Mouse (Mus musculus) gastrocnemius, adult 2 months (tissue): ENCODE measurements around the gene Camk1d. TPM values are rescaled to one million over a fixed set of nuclear protein-coding genes. Genes with fewer than 3 reads are reported as not detected.
A peak's percentile ranks its signal among the peaks of the same experiment; 100 is the strongest.

Source experiments
- DNase-seq: peaks from one replicate; pipeline ENCODE4 v3.0.0; 2022
- H3K27ac ChIP-seq: fragments of 200-600 bp; 2 replicates; pipeline ENCODE4 v1.8.1; 2022; ENCODE audit warnings: mild to moderate bottlenecking
- H3K4me3 ChIP-seq: fragments of 200-600 bp; 2 replicates; pipeline ENCODE4 v1.8.1; 2022; ENCODE audit warnings: mild to moderate bottlenecking, moderate library complexity
- CTCF ChIP-seq: fragments of 200-600 bp; IDR thresholded peaks from 2 replicates; pipeline ENCODE4 v1.8.1; 2022; ENCODE audit warnings: antibody characterized with exemption, mild to moderate bottlenecking, moderate library complexity
- intact Hi-C: fragments of 180-260 bp; cut with DNase I; formaldehyde crosslinking; loops from one replicate; pipeline ENCODE4 v1.15.1; 2025
- total RNA-seq, 2 experiments: library from RNA; stranded (reverse); gene quantifications; 2 replicates each; pipeline ENCODE4 v1.2.3; 2021

Camk1d gene
- total RNA-seq, 2 experiments from 2014 or later, result 1.6 TPM

DNA sequence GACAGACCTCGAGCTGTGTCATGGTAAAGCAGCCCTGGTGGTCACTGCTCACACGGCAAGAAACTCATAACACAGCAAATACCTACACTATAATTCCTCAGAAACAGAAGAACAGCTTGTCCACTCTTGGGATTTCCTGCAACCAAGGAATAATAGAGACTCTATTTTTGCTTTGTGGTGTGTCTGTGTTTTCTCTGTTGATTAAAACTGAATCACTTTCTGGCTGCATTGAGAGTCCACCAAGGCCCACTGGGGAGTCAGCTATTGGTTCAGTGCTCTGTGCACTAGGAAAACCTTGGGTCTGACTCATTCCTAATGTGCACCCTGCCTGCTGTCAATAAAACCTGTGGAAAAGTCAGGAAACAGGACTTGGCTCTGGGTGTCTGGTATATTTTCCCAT, 68.7 kb downstream of the Camk1d start:
- H3K27ac ChIP-seq, result no peak overlapping the region
- TF ChIP-seq CTCF, result no peak
- intact Hi-C loops, result no loop called here
- peak; percentile 39 for DNase-seq
- no peak overlapping the region for H3K4me3 ChIP-seq

DNA sequence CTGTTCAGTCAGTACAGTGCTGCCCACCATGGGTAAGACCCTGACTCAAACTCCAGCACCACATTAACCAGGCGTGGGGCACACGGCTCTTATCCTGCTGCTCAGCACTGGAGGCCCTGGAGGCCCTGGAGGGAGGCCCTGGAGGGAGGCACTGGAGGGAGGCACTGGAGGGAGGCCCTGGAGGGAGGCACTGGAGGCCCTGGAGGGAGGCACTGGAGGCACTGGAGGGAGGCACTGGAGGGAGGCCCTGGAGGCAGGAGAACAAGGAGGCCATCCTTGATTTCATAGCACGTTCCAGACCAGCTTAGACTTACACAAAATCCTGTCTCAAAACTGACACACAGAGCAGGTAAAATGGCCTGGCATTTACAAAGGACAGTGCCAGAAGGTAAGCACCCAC, 70.4 kb downstream of the Camk1d start:
- intact Hi-C loops, result no loop called here
- Histone ChIP-seq H3K27ac (no peak overlapping the region), H3K4me3 (no peak overlapping the region)
- no peak for TF ChIP-seq CTCF
- no peak for DNase-seq

DNA sequence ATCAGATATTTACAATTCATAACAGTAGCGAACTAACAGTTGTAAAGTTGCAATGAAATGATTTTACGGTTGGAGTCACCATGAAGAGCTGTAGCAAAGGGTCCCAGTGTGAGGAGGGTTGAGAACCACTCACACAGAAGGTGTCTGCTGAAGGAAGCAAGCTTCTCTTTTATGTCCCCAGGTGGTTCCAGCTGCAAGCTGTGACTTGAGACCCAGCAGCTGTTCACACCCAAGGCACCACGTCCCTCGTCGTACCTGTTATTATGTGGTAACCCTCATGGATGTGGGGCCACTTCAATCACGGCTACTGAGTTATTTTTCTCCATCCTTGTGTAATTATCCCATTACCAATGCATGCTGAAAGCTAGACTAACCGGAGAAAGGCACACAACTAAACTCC, 71.1 kb downstream of the Camk1d start:
- intact Hi-C loops, result no loop called here
- H3K27ac ChIP-seq, result no peak overlapping the region
- no peak overlapping the region for H3K4me3 ChIP-seq
- DNase-seq, result no peak
- no peak for TF ChIP-seq CTCF

DNA sequence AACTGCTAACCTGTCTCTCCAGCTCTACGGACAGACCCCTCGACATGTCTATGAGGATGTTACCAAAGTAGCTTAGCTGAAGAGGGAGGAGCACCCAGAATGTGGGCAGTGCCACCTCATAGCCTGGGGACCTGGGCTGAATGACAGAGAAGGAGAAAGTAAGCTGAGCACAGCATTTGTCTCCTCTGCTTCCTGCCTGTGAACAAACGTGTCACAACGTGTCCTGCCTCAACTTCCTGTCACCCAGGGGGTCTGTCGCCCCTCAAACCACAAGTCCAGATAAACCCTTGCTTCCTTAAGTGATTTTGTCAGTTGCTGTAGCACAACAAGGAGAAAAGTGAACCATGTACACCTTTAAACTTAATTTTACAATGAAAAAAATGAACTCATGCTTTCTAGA, 71.7 kb downstream of the Camk1d start:
- no peak for DNase-seq

DNA sequence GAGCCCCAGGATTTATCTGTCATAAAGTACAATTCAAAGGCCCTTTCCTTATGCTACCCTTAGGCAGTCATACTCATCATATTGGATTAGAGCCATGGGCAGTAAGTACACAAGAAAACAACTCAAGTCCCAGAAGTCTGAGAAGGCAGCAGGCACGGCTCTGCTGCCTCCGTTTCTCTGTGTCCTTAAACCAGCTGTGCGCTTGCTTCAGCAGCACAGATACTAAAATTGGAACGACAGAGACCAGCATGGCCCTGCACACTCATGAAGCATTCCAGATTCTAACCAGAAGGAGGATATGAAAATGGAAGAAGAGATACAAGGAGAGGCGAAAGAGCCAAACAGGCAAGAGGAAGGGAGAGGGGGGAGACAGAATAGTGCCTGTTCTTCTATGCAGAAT, 72.6 kb downstream of the Camk1d start:
- intact Hi-C loops, result no loop called here
- TF ChIP-seq CTCF, result no peak
- Histone ChIP-seq H3K4me3 (no peak overlapping the region), H3K27ac (no peak overlapping the region)
- no peak for DNase-seq

More for the DNA sequence above, 71.7 kb downstream of the Camk1d start:
- TF ChIP-seq CTCF, result no peak
- Histone ChIP-seq H3K4me3 (no peak overlapping the region), H3K27ac (no peak overlapping the region)
- intact Hi-C loops, result no loop called here

DNA sequence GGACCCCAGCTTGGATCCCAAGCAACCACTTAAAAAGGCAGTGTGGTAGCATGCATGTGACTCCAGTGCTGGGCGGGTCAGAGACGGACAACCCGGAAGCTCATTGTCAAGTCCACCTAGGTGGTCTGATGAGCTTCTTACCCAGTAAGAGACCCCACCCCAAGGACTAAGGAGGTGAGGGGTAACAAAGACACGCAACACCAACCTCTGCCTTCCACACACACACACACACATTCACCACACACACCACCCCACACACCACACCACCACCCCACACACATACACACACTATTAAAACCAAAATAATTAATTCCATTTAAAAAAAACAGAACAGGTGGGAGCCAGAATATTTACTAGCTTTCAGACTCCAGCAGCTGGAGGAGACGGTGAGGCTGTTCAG, 73.7 kb downstream of the Camk1d start:
- TF ChIP-seq CTCF, result no peak
- no peak for DNase-seq
- no peak overlapping the region for H3K4me3 ChIP-seq
- no peak overlapping the region for H3K27ac ChIP-seq
- intact Hi-C loops, result no loop called here

DNA sequence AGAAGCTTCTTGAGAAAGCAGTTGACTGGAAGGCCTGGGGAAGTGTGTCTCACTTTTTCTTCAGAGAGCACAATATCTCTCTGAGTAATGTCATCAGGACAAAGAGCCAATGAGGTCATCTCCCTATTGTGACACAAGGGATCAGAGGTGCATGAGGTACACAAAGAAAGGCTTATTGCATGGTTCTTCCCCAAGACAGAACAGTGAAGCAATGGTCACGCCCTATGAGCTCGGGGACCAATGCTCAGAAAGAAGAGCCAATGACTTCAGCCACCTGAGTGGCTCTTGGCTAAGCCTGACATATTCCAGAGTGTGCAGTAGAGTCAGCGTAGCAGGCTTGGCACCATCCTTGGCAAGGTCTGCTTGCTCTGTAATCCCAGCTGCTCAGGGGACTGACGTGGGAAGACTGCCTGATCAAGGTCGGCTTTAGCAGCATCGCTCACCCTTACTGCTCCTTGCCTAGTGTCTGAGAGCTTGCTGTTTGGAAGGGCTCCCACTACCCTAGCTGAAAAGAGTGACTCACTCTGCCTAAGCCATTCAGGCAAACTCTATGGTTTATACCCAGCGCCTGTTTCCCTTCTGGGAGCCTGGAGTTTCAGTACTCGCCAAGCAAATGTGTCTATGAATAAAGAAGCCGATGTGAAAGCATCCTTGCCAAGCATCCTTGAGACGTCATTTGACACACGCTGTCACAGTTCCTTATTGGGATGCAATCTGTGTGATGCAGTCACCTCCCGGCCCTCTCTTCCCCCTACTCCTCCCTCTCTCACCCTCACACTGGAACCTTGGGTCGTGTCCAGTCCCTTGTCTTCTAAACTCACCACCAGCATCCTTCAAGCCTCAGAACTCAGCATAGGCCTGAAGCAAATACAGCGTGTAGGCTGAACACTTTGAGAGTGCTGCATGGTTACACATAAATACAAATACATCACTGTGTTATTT, 77.2 kb downstream of the Camk1d start:
- DNase-seq, result peak; percentile 41
- intact Hi-C loops, result no loop called here
- Histone ChIP-seq H3K27ac (no peak overlapping the region), H3K4me3 (no peak overlapping the region)
- TF ChIP-seq CTCF, result no peak

DNA sequence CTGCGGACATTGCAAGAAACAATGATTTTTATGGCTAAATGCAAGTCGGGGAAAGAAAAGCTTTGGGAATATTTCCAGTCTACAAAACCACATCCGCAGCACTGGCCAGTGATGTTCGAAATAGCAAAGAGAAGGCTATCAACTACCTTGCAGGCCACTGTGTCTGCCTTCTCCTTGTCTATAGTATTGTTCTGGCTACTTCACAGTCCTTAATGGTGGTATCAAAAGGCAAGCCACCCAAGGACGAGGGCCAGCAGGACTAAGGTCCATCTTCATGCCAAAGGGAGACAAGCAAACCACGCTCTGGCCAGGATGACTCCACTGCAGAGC, 82.0 kb downstream of the Camk1d start:
- Histone ChIP-seq H3K27ac (no peak overlapping the region), H3K4me3 (no peak overlapping the region)
- DNase-seq, result no peak
- no peak for TF ChIP-seq CTCF
- intact Hi-C loops, result no loop called here

DNA sequence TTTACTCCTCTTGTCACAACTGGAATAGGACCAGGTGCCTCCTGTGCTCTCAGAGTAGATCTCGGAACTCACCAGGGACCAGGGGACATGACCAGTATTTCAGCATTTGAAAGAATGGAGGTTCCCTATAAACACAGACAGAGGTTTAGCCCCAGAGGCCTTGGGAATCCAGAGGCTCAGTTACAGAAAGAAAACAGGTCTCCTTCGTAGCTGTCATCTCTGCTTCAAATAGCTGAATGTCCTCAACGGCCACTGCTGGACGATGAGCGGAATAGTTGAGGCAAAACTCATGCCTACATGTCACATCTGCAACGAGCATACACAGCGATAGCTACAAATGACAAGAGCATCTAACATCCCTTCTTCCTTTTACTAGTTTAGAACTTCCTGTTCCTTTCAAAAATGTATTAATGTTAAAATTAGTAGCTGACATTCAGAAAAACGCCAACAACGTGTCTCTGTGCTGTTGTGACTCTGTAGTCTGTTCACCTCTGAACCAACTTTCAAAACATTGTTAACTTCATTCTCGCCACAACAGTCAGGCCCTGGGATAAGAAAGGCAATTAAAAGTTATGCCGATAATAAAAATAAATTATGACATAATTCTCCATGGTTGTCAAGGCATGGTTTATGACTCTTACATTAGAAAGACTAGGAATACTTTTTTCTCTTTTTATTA, 82.5 kb downstream of the Camk1d start:
- H3K4me3 ChIP-seq, result no peak overlapping the region
- intact Hi-C loops, result no loop called here
- TF ChIP-seq CTCF, result no peak
- H3K27ac ChIP-seq, result no peak overlapping the region
- no peak for DNase-seq

DNA sequence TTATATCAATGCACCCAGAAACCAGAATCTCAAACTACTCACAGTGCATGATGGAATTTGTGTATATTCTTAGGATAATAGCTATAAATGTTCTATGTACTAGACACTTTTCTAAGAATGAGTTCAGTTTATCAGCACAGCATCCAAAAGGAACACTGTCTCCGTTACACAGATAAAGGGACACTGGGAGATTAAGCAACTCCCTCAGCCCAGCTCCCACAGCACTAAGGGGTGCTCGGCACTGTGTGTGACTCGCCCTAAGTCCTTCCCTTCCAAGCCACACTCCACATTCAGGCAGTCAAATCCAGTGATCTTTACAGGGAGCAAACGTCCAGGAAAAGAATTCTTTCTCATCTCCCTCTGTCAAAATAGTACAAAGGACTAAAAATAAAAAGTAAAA, 83.6 kb downstream of the Camk1d start:
- intact Hi-C loops, result no loop called here
- no peak for DNase-seq
- no peak overlapping the region for H3K4me3 ChIP-seq
- no peak for TF ChIP-seq CTCF
- H3K27ac ChIP-seq, result no peak overlapping the region

DNA sequence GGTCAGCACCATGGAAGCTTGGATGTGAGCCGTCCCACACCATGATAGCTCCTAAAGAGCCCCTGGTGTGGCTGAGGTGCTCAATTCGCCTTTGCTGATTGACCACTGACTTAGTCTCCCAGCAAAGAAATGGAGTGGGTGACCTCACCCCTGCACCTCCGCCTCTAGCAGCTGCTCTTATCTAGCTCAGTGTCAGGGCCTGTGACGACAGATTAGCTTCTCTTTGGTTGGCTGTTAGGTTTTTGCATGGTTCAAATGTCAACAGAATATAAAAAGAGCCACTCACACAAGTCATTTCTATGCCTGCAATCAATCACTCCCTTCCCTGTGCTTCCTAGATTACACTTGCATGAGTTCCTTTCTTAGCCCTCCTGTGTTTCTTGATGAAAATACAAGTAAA, 89.9 kb downstream of the Camk1d start:
- Histone ChIP-seq H3K27ac (no peak overlapping the region), H3K4me3 (no peak overlapping the region)
- no peak for TF ChIP-seq CTCF
- intact Hi-C loops, result no loop called here
- DNase-seq, result no peak

DNA sequence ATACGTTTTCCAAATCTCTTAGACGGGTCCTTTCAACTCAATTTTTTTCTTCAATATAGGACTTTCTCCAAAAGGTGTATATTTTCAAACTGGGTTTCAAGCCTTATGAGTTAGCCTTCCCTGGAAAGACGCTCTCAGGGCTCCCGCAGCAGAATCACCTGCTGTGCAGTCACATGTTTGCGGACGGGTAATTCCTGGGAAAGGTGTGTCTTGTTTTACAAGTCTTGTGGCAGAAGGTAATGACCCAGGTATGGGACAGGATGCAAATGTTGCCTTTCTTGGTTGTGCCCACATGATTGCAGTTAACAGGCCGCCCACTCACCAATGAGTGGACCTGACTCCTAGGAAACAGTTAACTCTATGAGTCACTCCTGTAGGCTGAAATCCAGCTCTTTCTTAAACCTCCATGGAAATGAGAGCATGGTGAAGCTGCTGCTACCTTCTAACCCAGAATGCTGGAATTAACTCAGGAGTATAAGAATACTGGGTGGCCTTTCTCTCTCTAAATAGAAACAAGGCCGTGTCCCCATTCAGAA, 95.9 kb downstream of the Camk1d start:
- Histone ChIP-seq H3K4me3 (no peak overlapping the region), H3K27ac (no peak overlapping the region)
- DNase-seq, result no peak
- intact Hi-C loops, result no loop called here
- TF ChIP-seq CTCF, result no peak

DNA sequence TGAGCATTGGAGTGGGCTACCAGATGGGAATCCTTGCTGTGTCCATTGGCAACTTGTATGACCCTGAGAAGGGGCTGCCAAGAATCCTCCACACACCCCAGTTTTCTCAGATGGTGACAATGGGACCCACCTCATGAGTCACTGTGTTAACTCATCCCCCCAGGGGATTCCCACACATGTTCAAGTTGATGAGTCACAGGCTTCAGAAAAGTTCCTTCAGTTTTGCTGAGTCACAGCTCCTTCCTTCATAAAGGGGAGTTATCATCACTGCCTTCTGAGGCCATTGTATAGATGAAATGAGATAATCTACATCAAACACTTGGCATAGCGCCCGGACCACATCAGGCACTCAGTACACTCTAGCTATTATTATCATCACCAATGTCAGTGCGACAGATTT, 99.4 kb downstream of the Camk1d start:
- intact Hi-C loops, result no loop called here
- H3K27ac ChIP-seq, result no peak overlapping the region
- H3K4me3 ChIP-seq, result no peak overlapping the region
- TF ChIP-seq CTCF, result no peak
- peak; percentile 54 for DNase-seq
